Mouse (Mus musculus): Measurements from ENCODE around the gene Snx29. TPM values are rescaled to one million over a fixed set of nuclear protein-coding genes. Genes with fewer than 3 reads are reported as not detected.

Gene Snx29
- polyA plus RNA-seq, 1 experiment from 2014 or later: 22.7 TPM

DNA sequence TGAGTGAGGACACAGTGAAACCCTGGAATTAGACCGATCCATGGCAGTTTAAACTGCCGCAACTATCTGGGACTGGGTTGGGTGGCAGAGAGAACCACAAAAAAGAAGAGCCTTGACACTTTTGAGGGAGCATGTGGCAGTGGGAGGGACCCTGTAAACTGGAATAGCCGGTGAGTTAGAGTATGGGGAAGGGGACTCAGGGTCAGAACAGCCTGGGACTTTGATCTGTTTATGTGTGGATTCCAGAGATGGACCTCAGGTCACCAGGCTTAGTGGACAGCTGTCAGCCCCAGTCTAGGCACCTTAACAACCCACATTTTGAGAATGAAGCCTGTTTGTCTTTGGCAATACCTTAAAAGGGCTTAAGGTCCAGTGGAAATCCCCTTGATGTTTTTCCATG, 215.5 kb downstream of the Snx29 start:
- 26% methylated on average over 3 of the region's 3 CpGs for WGBS
- Histone ChIP-seq H3K9ac (no peak overlapping the region), H3K4me2 (no peak overlapping the region), H3K4me3 (no peak overlapping the region), H3K36me3 (replicated peaks) (no peaks in the 10 kb centered on the region), H3K27ac (no peak overlapping the region), H3K27me3 (replicated peaks) (no peaks in the 10 kb centered on the region), H3K9me3 (no peaks in the 10 kb centered on the region), H3K4me1 (peaks cover 7% of the 10 kb centered on the region)
- ATAC-seq (replicated peaks): no peak

DNA sequence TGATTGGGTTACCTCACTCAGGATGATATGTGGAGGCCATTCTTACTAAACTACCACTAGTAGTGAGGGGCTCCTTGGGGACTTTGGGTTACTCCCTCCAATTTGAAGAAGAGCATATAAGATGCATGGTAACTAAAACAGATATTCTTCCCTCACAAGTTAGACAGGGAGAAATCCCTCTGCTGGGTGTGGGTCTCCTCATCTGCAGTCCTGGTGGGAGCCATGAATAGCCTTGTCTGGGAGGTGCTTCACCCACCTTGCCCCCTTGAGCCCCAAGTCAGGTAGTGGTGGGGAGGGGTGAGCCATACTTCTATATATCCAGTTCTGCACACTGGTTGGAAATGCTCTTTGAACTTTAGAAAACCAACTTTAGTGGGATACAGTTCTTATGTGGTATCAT, 218.3 kb downstream of the Snx29 start:
- Histone ChIP-seq H3K4me2 (no peak overlapping the region), H3K4me3 (no peak overlapping the region), H3K27ac (no peak overlapping the region), H3K9ac (no peak overlapping the region), H3K4me1 (peaks cover 7% of the 10 kb centered on the region), H3K9me3 (no peaks in the 10 kb centered on the region), H3K27me3 (replicated peaks) (no peaks in the 10 kb centered on the region), H3K36me3 (replicated peaks) (no peaks in the 10 kb centered on the region)
- no peak for ATAC-seq (replicated peaks)

DNA sequence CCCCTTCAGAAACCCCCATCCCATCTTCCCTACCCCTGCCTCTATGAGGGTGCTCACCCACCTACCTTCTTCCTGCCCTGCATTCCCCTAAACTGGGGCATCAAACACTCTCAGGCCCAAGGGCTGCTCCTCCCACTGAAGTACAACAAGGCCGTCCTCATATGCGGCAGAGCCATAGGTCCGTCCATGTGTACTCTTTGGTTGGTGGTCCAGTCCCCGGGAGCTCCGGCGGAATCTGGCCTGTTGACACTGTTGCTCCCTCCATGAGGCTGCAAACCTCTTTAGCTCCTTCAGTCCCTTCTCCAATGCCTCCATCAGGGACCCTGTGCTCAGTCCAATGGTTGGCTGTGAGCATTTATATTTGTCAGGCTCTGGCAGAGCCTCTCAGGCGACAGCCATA, 219.1 kb downstream of the Snx29 start:
- no peak overlapping the region for H3K4me3 ChIP-seq
- H3K36me3 ChIP-seq (replicated peaks): no peaks in the 10 kb centered on the region
- H3K9me3 ChIP-seq: no peaks in the 10 kb centered on the region
- no peak overlapping the region for H3K4me2 ChIP-seq
- H3K27me3 ChIP-seq (replicated peaks): no peaks in the 10 kb centered on the region
- no peak for ATAC-seq (replicated peaks)
- H3K27ac ChIP-seq: no peak overlapping the region
- peaks cover 7% of the 10 kb centered on the region for H3K4me1 ChIP-seq
- no peak overlapping the region for H3K9ac ChIP-seq
- 90% methylated on average over 7 of the region's 7 CpGs for WGBS

DNA sequence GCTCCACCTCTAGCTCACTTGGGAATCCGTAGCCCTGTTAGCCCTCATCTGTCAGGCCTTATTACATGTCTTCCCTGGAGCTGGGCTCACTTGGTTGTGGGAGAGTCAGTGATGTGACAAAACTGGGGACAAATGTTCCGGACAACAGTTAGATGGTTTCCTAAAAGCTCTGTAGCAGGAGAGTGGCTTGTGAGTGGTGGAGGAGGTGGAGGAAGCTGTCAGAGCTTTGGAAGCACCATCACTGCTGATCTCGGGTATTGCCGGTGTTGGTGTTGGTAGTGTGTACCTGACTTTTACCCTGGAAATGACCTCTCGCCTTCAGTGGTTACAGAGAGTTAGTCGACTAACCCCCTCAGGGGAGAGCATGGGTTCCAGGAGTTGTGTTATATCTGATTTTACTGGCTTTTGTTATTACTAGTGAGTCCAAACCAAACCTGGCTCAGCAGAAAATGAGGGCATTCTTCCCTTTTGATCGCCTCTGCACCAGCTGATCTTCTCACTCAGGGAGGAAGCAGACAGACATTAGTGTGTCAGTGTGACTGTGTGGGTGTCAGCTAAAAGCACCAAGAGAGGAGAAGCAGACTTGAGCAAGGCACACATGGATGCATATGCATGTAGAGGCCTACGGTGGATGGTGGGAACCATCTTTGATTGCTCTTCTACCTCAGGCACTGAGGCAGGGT, 227.5 kb downstream of the Snx29 start:
- no peak overlapping the region for H3K9ac ChIP-seq
- 92% methylated on average over 8 of the region's 8 CpGs for WGBS
- H3K4me1 ChIP-seq: no peaks in the 10 kb centered on the region
- H3K4me3 ChIP-seq: no peak overlapping the region
- no peaks in the 10 kb centered on the region for H3K27me3 ChIP-seq (replicated peaks)
- ATAC-seq (replicated peaks): no peak
- no peaks in the 10 kb centered on the region for H3K9me3 ChIP-seq
- H3K27ac ChIP-seq: no peak overlapping the region
- H3K4me2 ChIP-seq: no peak overlapping the region
- no peaks in the 10 kb centered on the region for H3K36me3 ChIP-seq (replicated peaks)

DNA sequence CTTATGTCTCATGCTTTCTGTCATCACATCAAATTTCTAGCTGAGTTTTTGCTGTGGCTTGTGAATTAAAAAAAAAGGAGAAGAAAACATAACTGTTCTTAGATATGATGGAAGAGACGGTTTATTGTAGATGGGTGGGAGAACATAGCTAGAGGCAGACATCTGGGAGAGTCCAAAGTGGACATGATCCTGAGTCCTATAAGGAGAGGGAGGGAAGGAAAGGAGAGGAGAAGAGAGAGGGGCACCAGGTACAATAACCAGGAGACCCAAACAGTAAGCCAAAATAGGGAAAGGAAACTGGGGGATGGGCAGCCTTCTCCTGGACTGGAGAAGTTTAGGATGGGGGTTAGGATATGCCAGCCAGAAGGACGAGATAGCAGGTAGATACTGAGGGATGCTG, 239.0 kb downstream of the Snx29 start:
- ATAC-seq (replicated peaks): no peak
- WGBS: 86% methylated on average over 2 of the region's 2 CpGs
- no peak overlapping the region for H3K27ac ChIP-seq

DNA sequence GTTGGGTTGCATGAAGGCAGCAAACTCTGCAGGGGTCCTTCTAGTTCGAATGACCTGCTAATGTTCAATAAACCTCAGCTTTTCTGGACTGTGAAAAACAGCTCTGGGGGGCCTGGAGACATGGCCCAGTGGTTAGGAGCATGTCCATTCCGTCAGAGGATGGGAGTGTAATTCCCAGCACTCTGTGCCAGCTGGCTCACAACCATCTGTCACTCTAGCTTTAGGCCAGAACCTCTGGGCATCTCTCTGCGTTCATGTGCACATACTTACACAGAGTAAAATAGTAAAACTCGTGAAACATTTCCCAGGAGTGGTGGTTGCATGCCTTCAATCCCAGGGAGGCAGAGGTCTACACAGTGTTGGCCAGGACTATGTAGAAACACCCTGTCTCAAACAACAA, 241.1 kb downstream of the Snx29 start:
- ATAC-seq (replicated peaks): no peak
- H3K4me3 ChIP-seq: no peak overlapping the region
- no peak overlapping the region for H3K4me2 ChIP-seq
- H3K9ac ChIP-seq: no peak overlapping the region
- no peaks in the 10 kb centered on the region for H3K4me1 ChIP-seq
- H3K36me3 ChIP-seq (replicated peaks): no peaks in the 10 kb centered on the region
- no peaks in the 10 kb centered on the region for H3K27me3 ChIP-seq (replicated peaks)
- H3K27ac ChIP-seq: no peak overlapping the region
- 55% methylated on average over 4 of the region's 4 CpGs for WGBS
- H3K9me3 ChIP-seq: no peaks in the 10 kb centered on the region

More for the DNA sequence above, 239.0 kb downstream of the Snx29 start:
- no peak overlapping the region for H3K4me3 ChIP-seq
- H3K4me2 ChIP-seq: no peak overlapping the region
- no peaks in the 10 kb centered on the region for H3K9me3 ChIP-seq
- H3K9ac ChIP-seq: no peak overlapping the region
- H3K27me3 ChIP-seq (replicated peaks): no peaks in the 10 kb centered on the region
- no peaks in the 10 kb centered on the region for H3K36me3 ChIP-seq (replicated peaks)
- no peaks in the 10 kb centered on the region for H3K4me1 ChIP-seq

DNA sequence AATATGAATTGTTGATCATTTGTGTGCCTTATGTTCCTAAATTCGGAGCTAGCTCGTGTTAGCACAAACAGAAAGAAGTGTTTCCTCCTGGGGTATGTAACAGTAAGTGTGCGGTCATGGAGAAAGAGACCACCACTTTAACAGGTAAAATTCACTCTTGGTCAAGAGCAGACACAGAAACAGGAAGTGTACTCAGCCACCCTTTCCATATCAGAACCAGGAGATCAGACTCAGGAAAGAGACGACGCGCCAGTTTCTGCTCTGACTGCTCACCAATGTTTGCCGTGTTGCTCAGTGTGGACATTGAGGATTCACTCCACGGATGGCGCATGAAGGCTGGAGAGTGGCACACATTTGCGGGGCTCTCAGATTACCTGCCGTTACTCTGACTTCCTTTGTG, 242.4 kb downstream of the Snx29 start:
- Histone ChIP-seq H3K9me3 (no peaks in the 10 kb centered on the region), H3K4me1 (no peaks in the 10 kb centered on the region; the same call in 1 of the 2 replicates), H3K9ac (no peak overlapping the region), H3K4me3 (no peak overlapping the region), H3K27ac (peak overlapping the region; percentile 40; the same call in 1 of the 2 replicates), H3K4me2 (no peak overlapping the region), H3K36me3 (replicated peaks) (no peaks in the 10 kb centered on the region), H3K27me3 (replicated peaks) (no peaks in the 10 kb centered on the region)
- 84% methylated on average over 11 of the region's 11 CpGs for WGBS
- no peak for ATAC-seq (replicated peaks)

DNA sequence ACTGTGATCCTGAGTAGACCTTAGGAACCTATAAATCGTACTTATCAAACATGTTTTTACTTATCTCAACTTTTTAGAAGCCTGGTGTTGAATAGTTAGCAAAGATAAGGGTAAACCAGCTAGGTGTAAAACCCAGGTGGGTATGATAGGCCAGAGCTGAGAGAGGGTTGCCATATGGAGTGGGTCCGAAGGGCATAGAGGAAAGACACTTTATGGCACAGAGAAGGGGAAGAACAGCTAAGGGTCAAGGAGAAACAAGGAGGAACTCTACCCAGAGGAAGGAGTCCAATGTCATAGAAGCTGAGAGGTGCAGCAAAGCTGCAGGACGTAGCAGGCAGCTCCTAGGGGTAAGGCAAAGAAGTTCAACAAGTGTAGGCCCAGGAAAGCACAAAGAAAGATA, 244.9 kb downstream of the Snx29 start:
- WGBS: 80% methylated on average over 3 of the region's 3 CpGs
- Histone ChIP-seq H3K9ac (no peak overlapping the region), H3K4me2 (no peak overlapping the region), H3K36me3 (replicated peaks) (0 out of 2 replicates have a peak, but pooled peaks cover 4% of the 10 kb centered on the region), H3K27ac (no peak overlapping the region), H3K4me1 (no peaks in the 10 kb centered on the region; the same call in 1 of the 2 replicates), H3K4me3 (no peak overlapping the region), H3K27me3 (replicated peaks) (no peaks in the 10 kb centered on the region), H3K9me3 (no peaks in the 10 kb centered on the region)
- ATAC-seq (replicated peaks): no peak

DNA sequence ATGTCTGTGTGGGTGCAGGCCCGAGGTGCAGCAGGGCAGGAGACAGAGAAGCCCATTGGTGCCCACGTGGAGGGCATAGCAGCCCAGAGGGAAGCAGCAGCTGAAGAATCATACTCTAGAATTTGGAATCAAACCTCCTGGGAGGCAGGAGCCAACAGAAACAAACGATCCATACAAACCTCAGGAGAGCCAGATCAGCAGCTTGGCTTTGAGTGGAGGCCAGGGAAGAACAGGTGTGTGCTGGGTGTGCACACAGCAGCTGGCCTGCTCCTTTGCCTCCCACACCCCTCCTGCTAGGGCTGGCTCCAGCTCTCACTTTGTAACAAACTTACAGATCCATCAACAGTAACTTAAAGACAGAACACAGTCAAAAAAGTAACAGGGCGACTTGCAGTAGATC, 245.4 kb downstream of the Snx29 start:
- Histone ChIP-seq H3K4me1 (no peaks in the 10 kb centered on the region; the same call in 1 of the 2 replicates), H3K4me3 (no peak overlapping the region), H3K4me2 (no peak overlapping the region), H3K27me3 (replicated peaks) (no peaks in the 10 kb centered on the region), H3K27ac (no peak overlapping the region), H3K9me3 (no peaks in the 10 kb centered on the region), H3K9ac (no peak overlapping the region), H3K36me3 (replicated peaks) (0 out of 2 replicates have a peak, but pooled peaks cover 4% of the 10 kb centered on the region)
- WGBS: 70% methylated on average over 4 of the region's 4 CpGs
- no peak for ATAC-seq (replicated peaks)

DNA sequence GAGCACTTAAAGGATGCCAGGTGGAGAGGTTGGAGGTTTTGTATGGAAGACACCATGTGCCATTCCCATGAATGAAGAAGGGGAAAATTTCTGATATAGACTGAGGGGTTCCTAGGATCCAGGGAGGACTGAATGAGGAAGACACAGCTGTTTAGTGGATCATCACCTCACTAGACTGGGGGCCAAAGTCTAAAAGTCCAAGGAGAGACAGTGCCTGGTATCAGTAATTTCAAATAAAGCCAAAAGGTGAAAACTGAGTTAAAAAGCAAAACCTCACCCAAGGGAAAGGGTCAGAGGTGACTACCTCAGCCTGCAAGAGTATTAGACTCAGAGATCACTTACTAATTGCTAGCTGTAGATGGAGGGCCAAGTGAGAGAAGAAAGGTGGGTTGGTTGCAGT, 245.9 kb downstream of the Snx29 start:
- no peak overlapping the region for H3K4me3 ChIP-seq
- H3K4me1 ChIP-seq: no peaks in the 10 kb centered on the region; the same call in 1 of the 2 replicates
- H3K27ac ChIP-seq: no peak overlapping the region

DNA sequence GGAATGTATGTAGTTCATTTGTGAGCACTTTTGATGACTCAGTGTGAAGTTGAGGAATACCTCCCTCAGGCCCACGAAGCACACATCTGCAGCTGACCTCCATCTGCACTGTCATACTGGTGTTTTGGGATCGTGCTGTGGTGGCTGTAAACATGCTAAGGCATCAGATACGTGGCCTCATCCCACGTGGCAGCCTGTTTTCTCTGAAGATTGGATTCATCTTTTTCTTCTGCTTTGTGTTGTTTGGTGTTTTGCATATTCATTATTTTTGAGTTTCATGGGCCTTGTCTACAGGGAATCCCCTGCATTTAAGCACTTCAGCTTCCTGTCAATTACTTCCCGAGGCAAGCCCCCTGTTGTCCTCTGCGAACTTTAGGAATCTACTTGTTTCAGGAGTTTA, 246.4 kb downstream of the Snx29 start:
- Histone ChIP-seq H3K27ac (no peak overlapping the region), H3K9me3 (no peaks in the 10 kb centered on the region), H3K36me3 (replicated peaks) (0 out of 2 replicates have a peak, but pooled peaks cover 4% of the 10 kb centered on the region), H3K4me3 (no peak overlapping the region), H3K9ac (no peak overlapping the region), H3K4me1 (no peaks in the 10 kb centered on the region; the same call in 1 of the 2 replicates), H3K4me2 (no peak overlapping the region), H3K27me3 (replicated peaks) (no peaks in the 10 kb centered on the region)
- no peak for ATAC-seq (replicated peaks)
- WGBS: 58% methylated on average over 6 of the region's 6 CpGs

More for the DNA sequence above, 245.9 kb downstream of the Snx29 start:
- no peak for ATAC-seq (replicated peaks)
- Histone ChIP-seq H3K9me3 (no peaks in the 10 kb centered on the region), H3K9ac (no peak overlapping the region), H3K36me3 (replicated peaks) (0 out of 2 replicates have a peak, but pooled peaks cover 4% of the 10 kb centered on the region), H3K4me2 (no peak overlapping the region), H3K27me3 (replicated peaks) (no peaks in the 10 kb centered on the region)

DNA sequence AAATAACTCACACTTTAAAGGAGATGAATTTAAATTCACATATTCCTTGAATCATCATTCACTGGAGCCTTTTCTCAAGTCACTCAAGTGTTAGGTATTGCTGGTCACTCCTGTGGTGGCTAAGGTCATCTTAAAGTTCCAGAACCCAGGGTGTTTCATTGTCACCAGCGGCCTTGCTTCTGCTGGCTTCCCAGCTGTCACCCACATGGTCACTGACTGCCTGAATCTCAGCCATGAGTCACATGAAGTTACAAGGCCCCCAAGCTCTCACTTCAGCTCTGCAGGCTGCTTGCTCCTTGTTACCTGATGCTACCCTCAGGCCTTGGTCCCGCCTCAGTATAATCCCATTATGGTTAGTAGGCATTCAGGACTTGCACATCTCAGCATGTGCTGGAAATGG, 247.4 kb downstream of the Snx29 start:
- Histone ChIP-seq H3K27me3 (replicated peaks) (no peaks in the 10 kb centered on the region), H3K4me1 (no peaks in the 10 kb centered on the region; the same call in 1 of the 2 replicates), H3K4me2 (no peak overlapping the region), H3K4me3 (no peak overlapping the region), H3K27ac (no peak overlapping the region), H3K9ac (no peak overlapping the region), H3K9me3 (no peaks in the 10 kb centered on the region), H3K36me3 (replicated peaks) (0 out of 2 replicates have a peak, but pooled peaks cover 4% of the 10 kb centered on the region)
- WGBS: 69% methylated on average over 2 of the region's 2 CpGs
- no peak for ATAC-seq (replicated peaks)

DNA sequence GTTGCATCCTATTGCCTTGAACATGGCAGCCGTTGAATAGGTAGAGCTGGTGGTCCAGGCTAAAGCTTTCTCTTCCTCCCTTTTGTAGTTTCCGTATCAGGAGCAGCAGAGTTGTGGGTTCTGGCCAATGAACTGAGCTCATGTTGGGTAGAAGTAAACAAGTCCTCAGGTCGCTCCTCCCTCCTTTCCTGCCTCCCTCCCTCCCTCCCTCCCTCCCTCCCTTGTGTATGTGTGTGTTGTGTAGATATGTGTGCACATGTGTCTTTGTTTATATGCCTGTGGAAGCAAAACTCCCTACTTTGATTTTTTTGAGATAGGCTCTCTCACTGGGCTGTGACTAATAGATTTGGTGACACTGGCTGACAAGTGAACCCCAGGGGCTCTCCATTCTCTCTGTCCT, 251.8 kb downstream of the Snx29 start:
- no peaks in the 10 kb centered on the region for H3K27me3 ChIP-seq (replicated peaks)
- no peak for ATAC-seq (replicated peaks)
- H3K4me3 ChIP-seq: no peak overlapping the region
- 0 out of 2 replicates have a peak, but pooled peaks cover 4% of the 10 kb centered on the region for H3K36me3 ChIP-seq (replicated peaks)
- no peaks in the 10 kb centered on the region; the same call in 1 of the 2 replicates for H3K4me1 ChIP-seq
- H3K9me3 ChIP-seq: no peaks in the 10 kb centered on the region
- WGBS: 76% methylated on average over 3 of the region's 3 CpGs
- no peak overlapping the region for H3K27ac ChIP-seq
- H3K4me2 ChIP-seq: no peak overlapping the region
- H3K9ac ChIP-seq: no peak overlapping the region

Data from midbrain, embryonic 15.5 days (tissue).